Mouse (Mus musculus): ENCODE measurements at regions not wholly inside any gene's neighbourhood (a gene's known extent, or its start where the extent isn't known, plus 50 kb on each side); places are given as distances from the start of the nearest gene placed in this dataset.

- Histone ChIP-seq H3K27me3 (ENCODE audit: control insufficient read depth, insufficient read depth, low read length, poor library complexity, severe bottlenecking) (no peaks in the 10 kb centered on the region), H3K4me3 (ENCODE audit: low read depth, low read length) (no peak overlapping the region), H3K9me3 (replicated peaks; ENCODE audit: control insufficient read depth, insufficient read depth, low read length, poor library complexity, severe bottlenecking) (no peaks in the 10 kb centered on the region), H3K36me3 (ENCODE audit: control insufficient read depth, insufficient read depth, low read length, poor library complexity, severe bottlenecking) (no peaks in the 10 kb centered on the region), H3K9ac (ENCODE audit: low read depth, poor library complexity, severe bottlenecking) (no peak overlapping the region), H3K4me1 (ENCODE audit: control insufficient read depth, insufficient read depth, low read length) (no peaks in the 10 kb centered on the region), H3K27ac (ENCODE audit: insufficient read depth, low read length) (no peak overlapping the region)
- TF ChIP-seq POLR2A (IDR thresholded peaks at IDR 0.05; ENCODE audit: insufficient read depth, low read length): no peak
- TF ChIP-seq CTCF (IDR thresholded peaks at IDR 0.05; ENCODE audit: low read depth, low read length): no peak
- TF ChIP-seq EP300 (IDR thresholded peaks at IDR 0.05; ENCODE audit: insufficient read depth, low read depth, low read length): no peak
These were observed 278.0 kb upstream of the Mctp2 start for GRCm38 (mm10) chr7:72584427-72584826.

DNA sequence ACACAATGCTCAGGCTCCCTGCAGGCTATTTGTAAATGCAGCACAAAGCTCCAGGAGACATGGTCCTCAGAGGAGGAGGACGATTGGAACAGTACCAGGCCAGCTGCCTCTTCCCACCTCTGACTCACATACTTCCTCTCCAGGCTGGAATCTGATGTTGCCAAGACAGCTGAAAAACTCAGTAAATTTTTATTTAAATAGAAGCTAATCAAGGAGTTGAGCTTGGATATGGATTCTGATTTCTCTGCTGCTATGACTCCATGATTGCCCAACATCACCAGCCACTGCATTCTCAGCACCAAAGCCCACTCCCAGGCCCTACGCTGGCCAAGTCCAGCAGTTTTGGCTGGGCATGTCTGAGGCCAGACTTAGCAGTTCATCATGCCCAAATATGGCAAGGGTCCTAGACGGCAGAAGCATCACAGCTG, 282.8 kb upstream of the Mctp2 start:
- no peaks in the 10 kb centered on the region for H3K27me3 ChIP-seq (ENCODE audit: control insufficient read depth, insufficient read depth, low read length, poor library complexity, severe bottlenecking)
- no peaks in the 10 kb centered on the region for H3K4me1 ChIP-seq (ENCODE audit: control insufficient read depth, insufficient read depth, low read length)
- TF ChIP-seq CTCF (IDR thresholded peaks at IDR 0.05; ENCODE audit: low read depth, low read length) (no peak), EP300 (IDR thresholded peaks at IDR 0.05; ENCODE audit: insufficient read depth, low read depth, low read length) (no peak), POLR2A (IDR thresholded peaks at IDR 0.05; ENCODE audit: insufficient read depth, low read length) (no peak)
- H3K9ac ChIP-seq (ENCODE audit: low read depth, poor library complexity, severe bottlenecking): no peak overlapping the region
- H3K9me3 ChIP-seq (replicated peaks; ENCODE audit: control insufficient read depth, insufficient read depth, low read length, poor library complexity, severe bottlenecking): no peaks in the 10 kb centered on the region
- no peaks in the 10 kb centered on the region for H3K36me3 ChIP-seq (ENCODE audit: control insufficient read depth, insufficient read depth, low read length, poor library complexity, severe bottlenecking)
- H3K4me3 ChIP-seq (ENCODE audit: low read depth, low read length): no peak overlapping the region
- H3K27ac ChIP-seq (ENCODE audit: insufficient read depth, low read length): no peak overlapping the region

DNA sequence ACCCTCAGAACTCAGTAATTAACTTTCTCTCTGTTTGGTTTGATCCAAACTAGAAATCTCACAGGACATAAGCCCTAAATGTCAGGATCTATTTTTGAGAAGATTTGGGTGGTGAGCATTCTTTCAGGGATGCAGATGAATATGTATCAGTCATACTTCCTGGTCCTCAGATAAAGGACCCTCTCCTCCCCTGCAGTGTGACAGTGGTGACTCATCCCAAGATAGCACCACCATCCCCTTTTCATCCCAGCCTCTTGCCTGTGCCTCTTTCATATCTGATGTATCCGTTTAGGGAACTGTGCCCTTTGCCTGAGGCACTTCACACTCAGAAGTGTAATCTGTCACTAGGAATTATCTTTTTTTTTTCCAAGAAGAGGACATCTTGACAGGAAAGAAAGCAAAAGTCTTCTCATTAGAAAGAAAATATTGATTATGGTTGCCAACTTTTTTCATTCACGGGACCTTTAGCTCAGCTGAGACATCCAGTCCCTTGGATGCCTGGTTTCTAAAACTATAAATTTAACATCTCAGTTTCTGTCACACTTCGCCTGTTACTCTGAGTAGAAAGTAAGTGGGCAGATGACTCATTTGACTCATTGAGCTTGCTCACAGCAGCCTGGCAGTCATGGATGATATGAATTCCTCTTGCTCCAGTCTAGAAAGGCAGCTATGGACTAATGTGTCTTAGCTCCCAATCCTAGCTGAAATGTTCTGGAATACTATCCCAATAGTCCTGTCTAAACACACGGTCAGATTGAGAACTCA, 284.1 kb upstream of the Mctp2 start:
- no peak for TF ChIP-seq CTCF (IDR thresholded peaks at IDR 0.05; ENCODE audit: low read depth, low read length)
- no peak for TF ChIP-seq POLR2A (IDR thresholded peaks at IDR 0.05; ENCODE audit: insufficient read depth, low read length)
- TF ChIP-seq EP300 (IDR thresholded peaks at IDR 0.05; ENCODE audit: insufficient read depth, low read depth, low read length): no peak
- Histone ChIP-seq H3K27me3 (ENCODE audit: control insufficient read depth, insufficient read depth, low read length, poor library complexity, severe bottlenecking) (no peaks in the 10 kb centered on the region), H3K36me3 (ENCODE audit: control insufficient read depth, insufficient read depth, low read length, poor library complexity, severe bottlenecking) (no peaks in the 10 kb centered on the region), H3K4me3 (ENCODE audit: low read depth, low read length) (no peak overlapping the region), H3K9ac (ENCODE audit: low read depth, poor library complexity, severe bottlenecking) (no peak overlapping the region), H3K4me1 (ENCODE audit: control insufficient read depth, insufficient read depth, low read length) (no peaks in the 10 kb centered on the region), H3K9me3 (replicated peaks; ENCODE audit: control insufficient read depth, insufficient read depth, low read length, poor library complexity, severe bottlenecking) (no peaks in the 10 kb centered on the region), H3K27ac (ENCODE audit: insufficient read depth, low read length) (no peak overlapping the region)

DNA sequence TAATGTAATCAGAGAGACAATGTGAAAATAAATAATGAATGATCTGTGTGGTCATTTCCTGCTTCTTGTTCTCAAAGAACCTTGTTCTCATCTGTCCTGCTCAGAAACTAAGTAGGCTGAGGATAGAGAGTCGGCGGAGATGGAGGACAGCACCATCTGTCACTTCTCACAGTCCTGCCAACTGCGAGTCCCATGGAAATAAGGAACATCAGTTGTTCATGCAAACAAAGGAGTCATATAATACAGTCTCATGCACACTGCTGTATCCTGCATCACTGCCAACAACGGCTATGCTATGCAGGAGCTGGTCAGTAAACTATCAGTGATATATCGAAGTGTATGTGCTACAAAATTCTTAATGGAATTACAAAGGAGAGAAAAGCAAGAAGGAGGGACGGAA, 285.7 kb upstream of the Mctp2 start:
- Histone ChIP-seq H3K27ac (ENCODE audit: insufficient read depth, low read length) (no peak overlapping the region), H3K9me3 (replicated peaks; ENCODE audit: control insufficient read depth, insufficient read depth, low read length, poor library complexity, severe bottlenecking) (no peaks in the 10 kb centered on the region), H3K9ac (ENCODE audit: low read depth, poor library complexity, severe bottlenecking) (no peak overlapping the region), H3K36me3 (ENCODE audit: control insufficient read depth, insufficient read depth, low read length, poor library complexity, severe bottlenecking) (no peaks in the 10 kb centered on the region), H3K4me1 (ENCODE audit: control insufficient read depth, insufficient read depth, low read length) (no peaks in the 10 kb centered on the region), H3K4me3 (ENCODE audit: low read depth, low read length) (no peak overlapping the region), H3K27me3 (ENCODE audit: control insufficient read depth, insufficient read depth, low read length, poor library complexity, severe bottlenecking) (no peaks in the 10 kb centered on the region)
- TF ChIP-seq EP300 (IDR thresholded peaks at IDR 0.05; ENCODE audit: insufficient read depth, low read depth, low read length): no peak
- no peak for TF ChIP-seq POLR2A (IDR thresholded peaks at IDR 0.05; ENCODE audit: insufficient read depth, low read length)
- TF ChIP-seq CTCF (IDR thresholded peaks at IDR 0.05; ENCODE audit: low read depth, low read length): no peak

- no peaks in the 10 kb centered on the region for H3K4me1 ChIP-seq (ENCODE audit: control insufficient read depth, insufficient read depth, low read length)
- no peaks in the 10 kb centered on the region for H3K36me3 ChIP-seq (ENCODE audit: control insufficient read depth, insufficient read depth, low read length, poor library complexity, severe bottlenecking)
- H3K27ac ChIP-seq (ENCODE audit: insufficient read depth, low read length): no peak overlapping the region
- no peak overlapping the region for H3K9ac ChIP-seq (ENCODE audit: low read depth, poor library complexity, severe bottlenecking)
- no peaks in the 10 kb centered on the region for H3K9me3 ChIP-seq (replicated peaks; ENCODE audit: control insufficient read depth, insufficient read depth, low read length, poor library complexity, severe bottlenecking)
- no peaks in the 10 kb centered on the region for H3K27me3 ChIP-seq (ENCODE audit: control insufficient read depth, insufficient read depth, low read length, poor library complexity, severe bottlenecking)
- no peak overlapping the region for H3K4me3 ChIP-seq (ENCODE audit: low read depth, low read length)
- TF ChIP-seq CTCF (IDR thresholded peaks at IDR 0.05; ENCODE audit: low read depth, low read length) (no peak), POLR2A (IDR thresholded peaks at IDR 0.05; ENCODE audit: insufficient read depth, low read length) (no peak), EP300 (IDR thresholded peaks at IDR 0.05; ENCODE audit: insufficient read depth, low read depth, low read length) (no peak)
These were observed 286.2 kb upstream of the Mctp2 start for GRCm38 (mm10) chr7:72592649-72593048.

GRCm38 (mm10) chr7:72593259-72593658, 286.9 kb upstream of the Mctp2 start:
- Histone ChIP-seq H3K27me3 (ENCODE audit: control insufficient read depth, insufficient read depth, low read length, poor library complexity, severe bottlenecking) (no peaks in the 10 kb centered on the region), H3K9me3 (replicated peaks; ENCODE audit: control insufficient read depth, insufficient read depth, low read length, poor library complexity, severe bottlenecking) (no peaks in the 10 kb centered on the region), H3K4me3 (ENCODE audit: low read depth, low read length) (no peak overlapping the region), H3K4me1 (ENCODE audit: control insufficient read depth, insufficient read depth, low read length) (no peaks in the 10 kb centered on the region), H3K36me3 (ENCODE audit: control insufficient read depth, insufficient read depth, low read length, poor library complexity, severe bottlenecking) (no peaks in the 10 kb centered on the region), H3K9ac (ENCODE audit: low read depth, poor library complexity, severe bottlenecking) (no peak overlapping the region), H3K27ac (ENCODE audit: insufficient read depth, low read length) (no peak overlapping the region)
- TF ChIP-seq EP300 (IDR thresholded peaks at IDR 0.05; ENCODE audit: insufficient read depth, low read depth, low read length) (no peak), CTCF (IDR thresholded peaks at IDR 0.05; ENCODE audit: low read depth, low read length) (no peak), POLR2A (IDR thresholded peaks at IDR 0.05; ENCODE audit: insufficient read depth, low read length) (no peak)
